Mouse (Mus musculus): ENCODE results near the gene Kif5c.

Gene Kif5c

GRCm38 (mm10) chr2:49621234-49621633 lies 2.1 kb downstream of the Kif5c start:
- DNase-seq (ENCODE audit: low spot score) = no peak

DNA sequence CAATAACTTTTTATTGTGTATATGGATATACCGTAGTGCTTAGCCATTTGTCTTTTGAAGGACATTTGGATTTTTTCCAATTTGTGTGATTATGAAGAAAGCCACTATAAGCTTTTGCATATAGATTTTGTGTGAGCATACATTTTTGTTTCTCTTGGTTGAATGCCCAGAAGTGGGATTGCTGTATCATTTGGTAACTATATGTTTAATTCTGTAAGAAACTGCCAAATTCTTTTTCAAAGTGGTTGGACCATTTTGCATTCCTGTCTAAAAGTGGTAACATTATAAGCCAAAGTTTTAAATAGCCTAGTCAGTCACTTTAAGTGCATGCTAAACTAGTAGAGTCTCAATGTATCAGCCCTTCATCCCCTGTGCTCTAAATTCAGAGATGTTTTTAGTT lies 6.5 kb downstream of the Kif5c start:
- DNase-seq (ENCODE audit: low spot score) = no peak

- DNase-seq (ENCODE audit: low spot score) = no peak
These were observed 8.5 kb downstream of the Kif5c start for GRCm38 (mm10) chr2:49627611-49628010.

DNA sequence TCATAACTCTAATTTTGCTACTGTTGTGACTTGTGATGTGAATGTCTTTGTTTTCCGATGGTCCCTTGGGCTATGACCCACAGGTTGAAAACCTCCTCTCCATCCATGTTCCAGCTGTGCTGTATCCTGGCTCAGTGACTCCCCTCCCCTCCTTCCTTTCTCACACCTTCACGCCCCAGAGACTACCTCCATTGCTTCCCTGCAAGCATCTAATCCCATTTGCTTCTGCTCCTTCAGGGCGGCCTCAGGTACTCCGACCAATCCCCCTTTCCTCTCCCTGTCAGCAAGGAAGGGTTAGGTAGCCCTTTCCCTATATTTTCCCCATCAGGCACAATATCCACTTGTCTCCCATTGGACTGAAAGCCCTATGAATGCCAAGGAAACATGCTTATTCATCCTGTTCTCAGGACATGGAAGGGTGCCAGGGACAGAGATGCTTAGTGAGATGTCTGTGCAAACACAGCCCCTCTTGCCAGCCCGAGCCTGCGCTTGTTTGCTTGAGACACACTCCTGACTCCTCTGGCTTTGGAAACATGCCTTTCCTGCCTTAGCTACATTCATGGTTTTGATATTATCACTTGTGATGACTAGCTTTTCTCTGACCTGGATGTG lies 9.1 kb downstream of the Kif5c start:
- DNase-seq (ENCODE audit: low spot score) = no peak

DNA sequence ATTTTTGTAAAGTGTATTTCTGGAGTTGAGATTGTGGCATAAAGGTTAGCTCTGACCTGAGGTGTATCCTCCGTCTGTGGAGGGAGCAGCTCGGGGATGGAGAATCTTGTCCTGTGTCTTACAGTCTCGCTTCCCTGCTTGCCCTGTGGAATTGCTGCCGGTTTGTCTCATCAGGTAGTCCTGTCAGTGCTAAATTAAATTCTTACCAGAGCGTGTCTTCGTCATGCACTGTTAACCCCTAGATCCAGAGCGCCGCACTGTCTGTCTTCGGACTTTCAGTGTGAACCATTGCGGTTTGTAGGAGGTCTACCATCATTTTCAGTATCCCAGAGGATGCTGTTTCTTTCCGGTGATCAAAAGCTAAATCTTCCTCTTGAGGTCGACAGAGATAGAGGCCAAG lies 10.1 kb downstream of the Kif5c start:
- no peak for DNase-seq (ENCODE audit: low spot score)

DNA sequence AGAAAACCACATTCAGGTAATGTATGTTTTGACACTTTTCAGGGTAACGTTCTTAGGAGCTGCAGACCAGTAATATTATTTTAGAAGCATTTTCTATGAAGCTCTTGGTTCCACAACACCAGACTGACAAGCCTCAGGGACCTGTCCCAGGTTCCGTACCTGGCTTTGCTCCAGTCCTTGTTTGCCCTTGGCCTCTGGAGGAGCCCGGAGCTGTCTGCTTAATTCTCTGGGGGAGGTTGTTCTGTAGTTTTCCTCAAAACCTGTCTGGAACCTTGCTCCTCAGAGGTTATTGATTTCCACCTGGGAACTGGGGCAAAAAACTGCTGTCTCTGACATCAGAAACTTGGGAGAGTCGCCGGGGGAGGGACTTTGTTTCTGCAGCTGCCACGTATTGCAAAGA lies 11.5 kb downstream of the Kif5c start:
- no peak for DNase-seq (ENCODE audit: low spot score)

- no peak for DNase-seq (ENCODE audit: low spot score)
These were observed 14.1 kb downstream of the Kif5c start for GRCm38 (mm10) chr2:49633231-49633630.

DNA sequence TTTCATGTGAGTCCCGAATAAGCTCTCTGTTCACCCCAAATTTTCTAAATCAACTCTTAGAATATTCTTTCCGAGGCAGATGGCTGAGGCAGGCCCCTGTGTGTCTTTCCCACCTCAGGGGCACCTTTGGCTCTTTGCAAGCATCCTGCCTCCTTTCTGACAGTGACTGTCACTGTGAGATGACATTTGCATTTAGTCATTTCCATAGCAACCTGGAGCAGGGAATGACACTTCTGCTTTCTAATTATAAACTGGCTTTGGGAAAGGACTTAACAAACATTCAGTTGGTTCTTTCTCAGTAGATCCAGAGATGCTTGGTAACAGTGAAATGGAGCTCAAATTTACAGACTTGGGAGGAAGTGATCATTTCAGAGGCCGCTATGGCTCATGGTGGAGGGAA lies 23.7 kb downstream of the Kif5c start:
- DNase-seq (ENCODE audit: low spot score) = no peak

DNA sequence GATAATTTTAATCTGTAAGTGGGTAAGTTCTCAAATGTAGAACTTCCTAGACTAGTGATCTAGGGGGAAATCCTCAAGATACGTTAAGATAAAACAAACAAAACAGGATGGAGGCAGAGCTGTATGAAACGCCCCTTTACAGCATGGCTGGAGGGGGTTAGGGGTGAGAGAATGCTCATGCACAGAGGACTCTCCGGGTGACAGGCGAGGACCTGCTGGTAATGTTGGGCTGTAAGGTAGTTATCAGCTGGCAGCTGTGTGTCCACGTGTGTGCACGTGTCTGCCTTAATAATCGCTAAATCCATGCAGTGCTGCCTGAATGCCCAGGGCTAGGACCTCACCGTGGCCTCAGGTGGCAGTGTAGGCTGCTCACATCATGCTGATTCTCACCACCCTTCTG lies 24.7 kb downstream of the Kif5c start:
- DNase-seq (ENCODE audit: low spot score) = no peak

DNA sequence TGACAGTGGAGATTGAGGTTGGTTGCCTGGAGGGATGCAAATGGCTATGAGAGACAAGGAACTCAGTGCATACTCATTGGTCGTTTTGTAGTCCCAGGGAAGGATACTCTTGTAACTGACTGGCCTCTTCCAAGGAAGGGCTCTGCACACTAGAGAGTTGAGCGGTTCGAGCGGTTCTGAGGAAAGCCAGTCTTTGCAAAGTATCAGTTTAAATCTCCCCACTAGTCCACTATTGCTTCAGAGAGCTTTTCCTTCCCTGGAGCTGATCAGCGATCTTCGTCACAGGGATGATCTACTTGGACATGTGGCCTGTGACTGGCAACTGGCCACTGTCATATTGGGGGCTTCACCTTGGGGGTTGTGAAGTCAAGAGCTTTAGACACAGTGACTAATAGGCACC lies 28.5 kb downstream of the Kif5c start:
- DNase-seq (ENCODE audit: low spot score) = no peak

- DNase-seq (ENCODE audit: low spot score) = no peak
These were observed 29.2 kb downstream of the Kif5c start for GRCm38 (mm10) chr2:49648344-49648743.

GRCm38 (mm10) chr2:49648806-49649205 lies 29.7 kb downstream of the Kif5c start:
- no peak for DNase-seq (ENCODE audit: low spot score)

DNA sequence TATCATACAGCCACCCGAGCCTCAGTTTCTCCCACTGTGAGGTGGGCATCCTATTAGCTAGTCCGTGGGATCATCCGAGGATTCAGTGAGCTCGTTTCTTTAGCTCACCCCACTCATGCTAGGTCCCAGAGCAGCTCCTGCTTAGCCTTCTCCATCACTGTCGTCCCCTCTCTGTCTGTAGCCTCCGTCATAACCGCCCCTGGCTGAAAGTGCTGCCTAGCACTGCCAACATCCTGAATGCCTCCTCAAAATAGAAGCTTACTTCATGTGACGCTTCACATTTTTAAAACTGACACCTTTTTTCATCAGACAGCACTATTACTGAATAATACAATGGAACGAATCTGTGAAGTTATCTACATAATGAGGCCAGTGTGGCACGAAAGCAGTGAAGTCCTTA lies 30.1 kb downstream of the Kif5c start:
- no peak for DNase-seq (ENCODE audit: low spot score)

DNA sequence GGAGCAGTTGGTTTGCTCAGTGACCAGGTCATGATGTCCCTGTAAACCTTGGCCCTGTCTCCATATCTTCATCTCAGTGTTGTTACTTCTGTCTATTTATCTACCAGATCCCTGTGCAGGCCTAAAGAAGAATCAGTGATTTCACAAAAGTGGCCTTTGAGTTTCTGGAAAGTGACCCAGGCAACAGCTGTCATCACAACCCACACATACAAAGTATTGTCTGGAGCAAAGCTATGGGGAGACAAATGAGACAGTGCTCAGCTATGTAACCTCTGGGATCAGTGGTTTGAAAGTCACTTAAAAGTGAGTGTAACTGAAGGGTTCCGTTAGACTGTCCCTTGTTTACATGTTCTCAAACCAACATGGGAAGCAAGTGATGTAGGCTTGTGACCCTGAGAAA lies 32.6 kb downstream of the Kif5c start:
- no peak for DNase-seq (ENCODE audit: low spot score)

GRCm38 (mm10) chr2:49654606-49655005 lies 35.5 kb downstream of the Kif5c start:
- DNase-seq (ENCODE audit: low spot score) = no peak

DNA sequence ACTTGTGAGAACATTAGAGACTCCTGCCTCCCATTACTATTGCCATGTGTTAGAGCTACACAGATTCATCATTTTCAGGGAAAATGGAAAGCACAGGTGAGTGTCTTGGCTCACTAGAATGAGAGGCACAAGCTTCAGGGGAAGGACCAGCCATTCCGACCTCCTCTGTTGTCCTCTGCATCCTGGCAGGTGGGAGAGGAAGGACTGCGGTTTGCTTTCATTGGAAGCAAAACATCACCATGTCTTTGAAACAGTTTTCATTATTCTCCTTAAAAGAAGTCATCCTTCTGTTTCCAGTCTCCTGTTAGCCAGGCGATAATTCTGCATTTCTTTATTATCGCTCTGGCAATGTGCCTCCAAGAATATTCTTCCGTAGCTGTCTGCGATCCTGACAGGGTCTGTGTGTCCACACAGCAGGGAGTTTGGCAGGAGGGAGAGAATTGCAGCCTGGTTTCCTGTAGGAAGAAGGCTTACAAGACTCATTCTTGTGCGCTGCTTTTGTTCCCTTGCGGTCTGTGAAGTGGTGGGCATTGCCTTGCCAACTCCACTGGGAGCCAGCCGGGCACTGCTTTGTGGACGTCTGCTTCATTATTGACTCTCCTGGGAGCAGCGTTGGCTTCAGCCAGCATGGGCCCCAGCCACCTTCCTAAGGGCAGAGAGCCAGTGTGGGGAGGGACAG lies 36.2 kb downstream of the Kif5c start:
- DNase-seq (ENCODE audit: low spot score) = no peak

GRCm38 (mm10) chr2:49655874-49656195 lies 36.7 kb downstream of the Kif5c start:
- no peak for DNase-seq (ENCODE audit: low spot score)

- no peak for DNase-seq (ENCODE audit: low spot score)
These were observed 37.9 kb downstream of the Kif5c start for GRCm38 (mm10) chr2:49656988-49657387.

GRCm38 (mm10) chr2:49657666-49658065 lies 38.6 kb downstream of the Kif5c start:
- DNase-seq (ENCODE audit: low spot score) = no peak

DNA sequence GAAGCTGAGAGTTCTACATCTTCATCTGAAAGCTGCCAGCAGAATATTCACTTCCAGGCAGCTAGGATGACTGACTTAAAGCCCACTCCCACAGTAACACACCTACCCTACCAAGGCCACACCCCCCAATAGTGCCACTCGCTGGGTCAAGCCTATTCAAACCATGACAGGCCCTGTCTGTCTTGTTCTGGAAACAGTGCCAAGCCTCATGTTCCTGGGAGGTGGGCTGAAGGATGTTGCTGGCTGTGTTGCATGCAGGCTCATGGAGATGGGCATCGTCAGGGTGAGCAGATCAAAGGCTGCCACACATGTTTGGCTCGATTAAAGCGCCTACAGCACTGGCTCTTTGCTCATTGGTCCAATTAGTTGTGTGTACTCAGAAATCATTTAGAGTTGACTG lies 39.9 kb downstream of the Kif5c start:
- DNase-seq (ENCODE audit: low spot score) = no peak

- no peak for DNase-seq (ENCODE audit: low spot score)
These were observed 40.9 kb downstream of the Kif5c start for GRCm38 (mm10) chr2:49659964-49660363.

GRCm38 (mm10) chr2:49660375-49660923 lies 41.4 kb downstream of the Kif5c start:
- DNase-seq (ENCODE audit: low spot score) = no peak

- no peak for DNase-seq (ENCODE audit: low spot score)
These were observed 42.2 kb downstream of the Kif5c start for GRCm38 (mm10) chr2:49661348-49661747.

DNA sequence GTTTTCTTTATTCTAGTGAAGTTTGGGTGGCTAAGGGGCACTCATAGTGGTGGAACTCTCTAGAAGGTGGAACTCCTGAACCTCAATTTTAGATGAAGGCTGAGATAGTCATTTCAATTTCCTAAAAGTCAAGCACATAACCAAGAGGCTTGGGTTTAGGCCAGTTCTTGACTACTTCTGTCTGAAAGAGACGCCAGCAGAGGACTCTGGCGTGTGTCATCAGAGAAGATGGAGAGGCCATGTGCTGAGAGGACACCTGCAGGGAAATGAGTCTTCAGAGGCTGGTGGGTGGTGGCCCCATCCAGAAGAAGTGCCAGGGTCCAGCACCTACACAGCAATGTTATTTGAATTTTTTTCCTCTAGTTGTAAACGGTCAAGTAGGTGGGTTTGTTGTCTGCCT lies 42.8 kb downstream of the Kif5c start:
- DNase-seq (ENCODE audit: low spot score) = no peak
